Mouse (Mus musculus) CD4-positive, CD25-positive, alpha-beta regulatory T cell, adult 2 months (primary cell): ENCODE results near the gene Ece1.
"Not testable (repeated sequence)": the region's sequence is repeated elsewhere in the genome, so short reads cannot be mapped to it uniquely, and the experiment has no call there.

ENCODE experiments used
- DNase-seq: peaks from one replicate; pipeline ENCODE4 v3.0.0-alpha.2; 2012; ENCODE audit warnings: low read depth, low spot score

Gene Ece1

DNA sequence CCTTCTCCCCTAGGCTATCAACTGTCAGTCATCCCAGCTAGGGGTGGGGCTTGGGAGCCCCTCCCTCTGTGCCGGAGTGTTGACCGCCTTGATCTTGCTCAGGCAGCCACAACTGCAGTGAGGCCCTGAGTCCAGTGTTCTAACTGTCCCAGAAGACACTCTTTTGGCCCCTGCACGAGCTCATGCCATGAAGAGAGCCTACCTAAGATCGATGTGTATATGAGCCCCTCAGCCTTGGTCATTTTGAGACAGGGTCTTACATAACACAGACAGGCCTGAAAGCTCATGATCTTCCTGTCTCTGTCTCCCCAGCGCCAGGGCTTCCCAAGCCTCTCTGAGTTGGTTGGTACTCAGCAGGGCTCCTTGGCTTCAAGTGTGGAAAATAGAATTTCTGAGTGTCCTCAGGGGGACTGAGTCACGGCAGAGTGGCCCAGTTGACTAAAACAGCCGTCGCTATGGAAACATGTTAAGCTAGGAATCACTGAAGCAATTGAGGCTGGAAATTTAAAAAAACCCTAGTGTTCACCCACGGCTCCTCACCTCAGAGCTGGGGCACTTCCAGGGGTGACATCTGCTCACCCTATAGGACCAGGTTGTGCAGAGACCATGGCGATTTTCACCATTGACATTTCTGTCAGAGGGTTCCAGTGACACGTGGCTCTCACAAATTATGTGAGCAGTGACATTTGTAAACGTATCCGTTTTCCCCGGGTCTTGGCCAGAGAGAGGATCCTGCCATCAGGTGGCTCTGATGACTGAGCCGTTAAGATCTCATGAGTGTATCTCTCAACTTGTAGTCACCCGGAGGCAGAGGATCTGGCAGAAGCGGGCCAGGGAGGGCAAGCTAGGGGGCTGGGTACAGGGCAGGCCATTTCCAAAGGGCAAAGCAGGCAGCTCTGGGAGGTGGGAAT is 80.1 kb downstream of the Ece1 start:
- DNase-seq: no peak

GRCm38 (mm10) chr4:137942782-137943486 is 80.9 kb downstream of the Ece1 start:
- no peak for DNase-seq

- DNase-seq: no peak
These were observed 81.5 kb downstream of the Ece1 start for GRCm38 (mm10) chr4:137943540-137943939.

DNA sequence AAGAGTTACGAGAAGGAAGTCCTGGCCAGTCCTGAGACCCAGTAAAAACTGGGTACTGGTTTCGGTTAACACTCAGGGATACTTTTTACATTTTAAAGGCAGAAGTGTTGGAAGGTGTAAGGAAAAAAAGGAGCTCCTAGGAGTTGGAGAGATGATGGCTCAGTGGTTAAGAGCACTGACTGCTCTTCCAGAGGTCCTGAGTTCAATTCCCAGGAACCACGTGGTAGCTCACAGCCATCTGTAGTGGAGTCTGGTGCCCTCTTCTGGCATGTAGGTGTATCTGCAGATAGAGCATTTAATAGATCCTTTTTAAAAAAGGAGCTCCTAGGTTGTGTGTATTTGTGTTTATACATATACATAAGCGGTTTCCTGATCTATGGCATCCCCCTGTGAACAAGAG is 83.3 kb downstream of the Ece1 start:
- peak; percentile 56 for DNase-seq

DNA sequence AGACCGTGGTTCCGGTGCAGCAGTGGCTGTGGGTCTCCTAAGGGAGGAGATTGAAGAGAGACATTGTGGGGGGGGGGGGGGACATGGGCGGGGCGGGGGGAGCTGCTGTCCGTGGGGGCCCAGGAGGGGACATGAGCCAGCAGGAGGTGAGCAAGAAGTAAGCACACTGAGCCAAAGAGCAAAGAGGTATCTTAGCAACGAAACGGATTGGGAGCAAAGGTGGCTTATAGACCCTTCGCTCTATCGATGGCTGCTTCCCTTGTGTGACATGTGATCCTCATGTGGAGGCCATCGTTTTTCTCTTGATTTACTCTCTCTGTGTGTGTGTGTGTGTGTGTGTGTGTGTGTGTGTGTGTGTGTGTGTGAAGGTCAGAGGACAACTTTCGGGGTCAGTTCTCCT is 84.4 kb downstream of the Ece1 start:
- no peak for DNase-seq

GRCm38 (mm10) chr4:137952840-137953239 is 90.8 kb downstream of the Ece1 start:
- DNase-seq: peak; percentile 88

DNA sequence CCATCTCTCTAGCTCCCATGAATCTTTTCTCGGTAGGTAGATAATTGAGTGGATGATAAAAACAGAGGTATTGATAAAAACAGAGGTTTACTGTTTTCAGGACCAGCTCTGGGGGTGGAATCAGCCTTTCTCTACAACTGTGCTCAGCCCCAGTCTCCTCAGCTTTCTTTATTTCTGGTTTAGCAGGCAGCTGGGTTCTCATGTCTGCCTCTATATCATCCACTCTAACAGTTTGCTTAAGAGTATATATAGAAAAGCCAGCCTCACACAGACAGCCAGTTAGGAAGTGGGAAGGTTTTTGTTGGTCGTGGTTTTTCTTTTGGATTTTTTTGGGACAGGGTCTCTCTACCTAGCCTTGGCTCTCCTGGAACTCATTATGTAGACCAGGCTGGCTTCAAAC is 92.1 kb downstream of the Ece1 start:
- DNase-seq: no peak

GRCm38 (mm10) chr4:137954926-137955396 is 92.9 kb downstream of the Ece1 start:
- DNase-seq: no peak

DNA sequence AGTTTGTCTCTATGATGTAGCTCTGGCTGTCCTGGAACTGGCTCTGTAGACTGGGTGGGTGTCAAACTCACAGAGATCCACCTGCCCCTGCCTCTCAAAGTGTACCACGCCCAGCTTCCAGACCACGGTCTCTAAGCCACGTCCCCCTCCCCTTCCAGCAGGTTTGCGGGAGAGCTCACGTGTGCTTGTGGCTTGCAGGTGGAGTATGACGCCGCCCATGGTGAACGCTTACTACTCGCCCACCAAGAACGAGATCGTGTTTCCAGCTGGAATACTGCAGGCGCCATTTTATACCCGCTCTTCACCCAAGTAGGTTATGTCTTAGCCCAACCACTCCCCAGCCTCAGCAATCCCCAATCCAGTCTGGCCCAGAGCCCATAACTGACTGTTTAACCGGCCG is 94.2 kb downstream of the Ece1 start:
- no peak for DNase-seq

DNA sequence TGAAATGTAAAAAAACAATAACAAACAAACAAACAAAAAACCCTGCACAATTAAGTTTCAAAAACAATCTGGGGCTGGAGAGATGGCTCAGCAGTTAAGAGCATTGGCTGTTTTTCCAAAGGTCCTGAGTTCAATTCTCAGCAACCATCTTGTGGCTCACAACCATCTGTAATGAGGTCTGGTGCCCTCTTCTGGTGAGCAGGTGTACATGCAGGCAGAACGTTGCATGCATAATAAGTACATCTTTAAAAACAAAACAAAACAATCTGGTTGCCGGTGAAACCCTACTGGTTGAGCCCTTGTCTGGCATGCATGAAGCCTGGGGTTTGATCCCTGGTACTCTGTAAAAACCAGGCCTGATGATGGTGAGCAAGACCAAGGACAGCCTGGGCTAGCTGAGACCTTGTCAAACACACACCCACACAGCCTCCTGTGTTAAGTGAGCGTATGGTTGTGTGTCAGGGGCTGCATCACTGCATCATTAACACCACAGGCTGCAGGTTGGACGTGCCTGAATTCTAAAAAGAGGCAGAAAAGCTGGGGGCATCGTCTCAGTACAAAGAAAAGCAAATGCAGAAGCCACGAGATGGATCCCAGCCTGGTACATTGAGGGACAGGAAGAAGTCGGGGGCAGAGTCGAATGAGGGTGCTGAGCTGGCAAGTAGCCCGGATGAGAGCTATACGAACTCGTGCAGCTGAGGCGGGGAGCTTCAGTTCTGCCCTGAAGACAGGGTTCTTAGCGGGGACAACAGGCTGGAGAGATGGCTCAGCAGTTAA is 98.0 kb downstream of the Ece1 start:
- DNase-seq: peak; percentile 58

- DNase-seq: no peak
These were observed 98.7 kb downstream of the Ece1 start for GRCm38 (mm10) chr4:137960757-137961156.

DNA sequence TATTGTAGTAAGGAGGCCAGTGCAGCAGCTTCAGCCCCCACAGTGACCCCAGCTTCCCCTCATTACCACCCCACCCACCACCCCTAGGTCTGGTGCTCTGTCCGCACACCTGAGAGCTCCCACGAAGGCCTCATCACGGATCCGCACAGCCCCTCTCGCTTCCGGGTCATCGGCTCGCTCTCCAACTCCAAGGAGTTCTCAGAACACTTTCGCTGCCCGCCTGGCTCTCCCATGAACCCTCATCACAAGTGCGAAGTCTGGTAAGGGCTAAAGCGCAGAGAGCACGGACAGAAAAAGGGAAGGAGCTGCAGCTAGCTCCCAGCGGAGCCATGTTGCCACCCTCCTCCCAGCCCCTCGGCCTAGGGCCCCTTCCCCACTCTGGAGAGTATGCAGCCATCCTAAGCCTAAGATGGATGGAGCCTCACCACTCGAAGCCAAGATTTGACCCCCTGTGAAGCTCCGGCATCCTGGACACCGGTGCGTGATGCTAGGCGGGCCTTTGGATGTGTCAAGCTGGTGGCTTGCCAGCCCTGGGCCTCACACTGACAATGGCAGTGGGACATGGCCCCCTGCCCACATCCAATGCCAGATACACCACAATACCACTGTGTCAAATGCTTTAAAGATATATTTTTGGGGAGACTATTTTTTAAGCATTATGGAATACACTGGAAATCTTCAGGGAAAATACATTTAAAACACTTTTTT is 100.8 kb downstream of the Ece1 start:
- DNase-seq: no peak

GRCm38 (mm10) chr4:137963431-137963830 is 101.4 kb downstream of the Ece1 start:
- no peak for DNase-seq

GRCm38 (mm10) chr4:137963881-137964584 is 102.0 kb downstream of the Ece1 start:
- DNase-seq: peak; percentile 81

DNA sequence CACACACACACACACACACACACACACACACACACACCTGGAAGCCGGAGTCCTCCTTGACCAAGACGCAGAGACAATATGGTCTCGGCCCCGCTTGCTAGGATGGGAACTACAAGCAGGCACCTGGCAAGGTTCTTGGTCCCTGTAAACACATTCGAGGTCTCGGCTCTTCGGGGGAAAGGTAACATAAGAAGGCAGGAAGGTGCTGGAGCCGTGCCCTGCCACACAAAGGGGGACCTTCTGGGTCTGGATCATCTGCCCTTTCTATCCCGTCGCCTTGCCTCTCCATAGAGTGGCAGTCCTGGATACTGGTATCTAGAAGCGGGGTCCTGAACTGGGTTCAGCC is 102.5 kb downstream of the Ece1 start:
- DNase-seq: no peak

GRCm38 (mm10) chr4:137968203-137968602 is 106.2 kb downstream of the Ece1 start:
- peak; percentile 92 for DNase-seq

DNA sequence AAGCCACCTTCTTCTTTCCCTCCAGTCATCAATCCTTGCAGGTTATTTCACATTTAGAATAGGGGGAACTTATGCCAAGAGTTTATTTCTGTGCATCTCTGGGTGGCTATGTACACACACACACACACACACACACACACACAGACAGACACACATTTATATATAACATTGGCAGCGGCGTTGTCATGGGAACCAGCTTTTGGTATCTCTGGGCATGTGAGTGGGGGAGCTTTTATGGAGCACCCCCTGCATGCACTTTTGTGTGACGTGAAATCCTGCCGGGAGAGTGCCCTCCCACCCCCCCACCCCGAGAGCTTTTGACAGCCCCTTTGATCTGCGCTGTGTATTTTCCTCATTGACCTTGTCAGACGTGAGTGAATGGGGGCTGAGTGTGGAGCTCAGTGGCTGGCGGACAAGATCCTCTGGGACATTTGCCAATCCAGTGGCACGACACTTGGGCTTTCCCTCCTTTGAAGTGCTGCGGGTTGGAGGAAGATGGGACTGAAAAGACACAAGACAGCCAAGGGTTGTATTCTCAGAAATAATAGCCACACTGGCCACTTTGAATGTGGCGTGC is 108.7 kb downstream of the Ece1 start:
- not testable (repeated sequence) for DNase-seq

- not testable (repeated sequence) for DNase-seq
These were observed 112.9 kb downstream of the Ece1 start for GRCm38 (mm10) chr4:137974856-137975432.

DNA sequence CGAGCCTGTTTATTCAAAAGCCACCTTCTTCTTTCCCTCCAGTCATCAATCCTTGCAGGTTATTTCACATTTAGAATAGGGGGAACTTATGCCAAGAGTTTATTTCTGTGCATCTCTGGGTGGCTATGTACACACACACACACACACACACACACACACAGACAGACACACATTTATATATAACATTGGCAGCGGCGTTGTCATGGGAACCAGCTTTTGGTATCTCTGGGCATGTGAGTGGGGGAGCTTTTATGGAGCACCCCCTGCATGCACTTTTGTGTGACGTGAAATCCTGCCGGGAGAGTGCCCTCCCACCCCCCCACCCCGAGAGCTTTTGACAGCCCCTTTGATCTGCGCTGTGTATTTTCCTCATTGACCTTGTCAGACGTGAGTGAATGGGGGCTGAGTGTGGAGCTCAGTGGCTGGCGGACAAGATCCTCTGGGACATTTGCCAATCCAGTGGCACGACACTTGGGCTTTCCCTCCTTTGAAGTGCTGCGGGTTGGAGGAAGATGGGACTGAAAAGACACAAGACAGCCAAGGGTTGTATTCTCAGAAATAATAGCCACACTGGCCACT is 117.1 kb downstream of the Ece1 start:
- DNase-seq: not testable (repeated sequence)

GRCm38 (mm10) chr4:137982869-137983268 is 120.8 kb downstream of the Ece1 start:
- no peak for DNase-seq
